Mouse (Mus musculus) left cerebral cortex, postnatal 14 days (tissue): ENCODE measurements around the gene Rnft1. TPM values are rescaled to one million over a fixed set of nuclear protein-coding genes. Genes with fewer than 3 reads are reported as not detected.
"Not testable (repeated sequence)": the region's sequence is repeated elsewhere in the genome, so short reads cannot be mapped to it uniquely, and the experiment has no call there.

Experiments
- DNase-seq, 2 experiments: peaks; one replicate each; pipeline ENCODE4 v3.0.0; 2021 to 2022; ENCODE audit warnings: low spot score in 2 of 2, mixed read lengths in 1 of 2
- intact Hi-C: fragments of 180-260 bp; cut with DNase I; formaldehyde crosslinking; loops from one replicate; pipeline ENCODE4 v1.15.1; 2025
- long read RNA-seq, 2 experiments: library from polyadenylated mRNA; stranded (forward); transcript quantifications; one replicate each; pipeline ENCODE4 v2.0.0; 2021
- total RNA-seq, 2 experiments: library from RNA; stranded (reverse); gene quantifications; 2 replicates each; pipeline ENCODE4 v1.2.3; 2021

Rnft1 gene
- total RNA-seq: 10 to 100 TPM; 24.4 to 25.3 TPM
- long read RNA-seq, experiment 1, full-length matches to known transcripts: 16 of 19 reads
- long read RNA-seq, experiment 1, partial matches to known transcripts: 3 of 19 reads
- long read RNA-seq, experiment 1, other reads (novel, unspliced or antisense): 0 of 19 reads
- long read RNA-seq, experiment 2, full-length matches to known transcripts: 22 of 38 reads
- long read RNA-seq, experiment 2, partial matches to known transcripts: 10 of 38 reads
- long read RNA-seq, experiment 2, other reads (novel, unspliced or antisense): 6 of 38 reads

- intact Hi-C loops: no loop called here
- peak; percentile 97 for DNase-seq
Observed at GRCm38 (mm10) chr11:86484101-86484868, at the start of gene Rnft1. TSS of gene Rnft1 (plus strand) at chr11:86484657.

DNA sequence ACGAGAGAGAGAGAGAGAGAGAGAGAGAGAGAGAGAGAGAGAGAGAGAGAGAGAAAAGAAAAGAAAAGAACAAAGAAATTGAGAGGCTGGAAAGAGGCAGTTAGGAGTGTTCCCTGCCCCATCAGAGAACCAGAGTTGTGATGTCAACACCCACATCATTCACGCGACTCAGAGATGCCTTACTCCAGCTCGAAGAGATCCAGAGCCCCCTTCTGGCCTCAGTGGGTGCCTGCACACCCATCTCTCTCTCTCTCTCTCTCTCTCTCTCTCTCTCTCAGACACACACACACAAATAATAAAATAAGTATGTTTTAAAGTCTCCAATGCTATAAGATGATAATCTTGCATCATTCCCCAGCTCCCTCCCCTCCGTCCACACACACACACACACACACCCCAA, 47.6 kb upstream of the Rnft1 start:
- DNase-seq: peak; percentile 32 to 48
- intact Hi-C loops: loop anchor here (5.0 to 10.0 kb wide), 2 partner anchors 80 to 182 kb away; partner anchors contain the start of genes Ints2 and Med13

DNA sequence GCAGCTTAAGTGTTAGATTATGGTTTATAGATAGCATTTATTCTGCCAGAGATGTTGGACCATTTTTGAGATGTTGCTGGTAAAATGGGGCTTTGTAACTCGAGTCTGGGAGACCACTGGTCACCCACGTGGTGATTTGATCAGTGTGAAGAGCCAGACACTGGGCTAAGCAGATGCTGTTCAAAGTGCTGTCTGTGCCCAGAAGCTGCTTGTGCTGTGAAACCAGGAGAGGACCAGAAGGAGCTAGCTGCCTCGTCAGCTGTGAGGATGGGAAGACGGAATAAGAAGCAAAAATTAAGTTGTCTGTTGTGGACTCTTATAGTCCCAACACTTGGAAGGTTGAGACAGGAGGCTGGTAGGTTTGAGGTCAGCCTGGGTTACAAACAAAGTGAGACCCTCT, 46.2 kb upstream of the Rnft1 start:
- intact Hi-C loops: loop anchor here (5.0 to 10.0 kb wide), 2 partner anchors 81 to 183 kb away; partner anchors contain the start of genes Ints2 and Med13
- peak; percentile 31 to 65 for DNase-seq

DNA sequence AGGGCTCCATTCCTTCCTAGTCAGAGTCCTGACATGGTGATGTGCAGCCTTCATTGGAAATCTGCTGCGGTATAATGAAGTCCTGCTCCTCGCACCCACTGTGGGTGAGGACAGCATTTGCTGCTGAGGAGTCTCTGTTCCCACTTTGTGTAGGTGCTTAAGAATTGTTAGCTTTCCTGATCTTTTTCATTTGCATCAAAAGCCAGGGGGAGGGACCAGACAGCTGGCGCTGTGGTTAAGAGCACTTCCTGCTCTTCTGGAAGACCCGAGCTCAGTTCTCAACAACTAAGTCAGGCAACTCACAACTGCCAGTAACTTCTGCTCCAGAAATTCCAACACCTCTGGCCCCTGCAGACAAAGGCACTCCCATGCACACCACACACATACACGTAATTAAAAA, 43.7 kb upstream of the Rnft1 start:
- intact Hi-C loops: no loop called here
- DNase-seq: no peak

DNA sequence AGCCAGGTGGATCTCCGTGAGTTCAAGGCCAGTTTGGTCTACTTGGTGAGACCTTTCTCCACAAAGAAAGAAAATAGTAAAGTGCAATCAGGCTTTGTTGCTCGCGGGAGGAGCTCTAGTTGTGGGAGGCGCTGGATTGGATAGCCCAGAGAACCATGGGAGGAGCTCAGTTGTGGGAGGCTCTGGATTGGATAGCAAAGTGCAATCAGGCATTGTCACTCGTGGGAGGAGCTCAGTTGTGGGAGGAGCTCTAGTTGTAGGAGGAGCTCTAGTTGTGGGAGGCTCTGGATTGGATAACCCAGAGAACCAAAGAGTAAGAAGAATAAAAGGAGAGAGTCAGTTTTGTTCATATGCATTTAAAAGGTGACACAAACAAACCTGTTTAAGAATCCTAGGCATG, 30.5 kb upstream of the Rnft1 start:
- intact Hi-C loops: no loop called here
- DNase-seq: no peak

- peak in 1 of 2 experiments; percentile 18 for DNase-seq
- intact Hi-C loops: no loop called here
Observed at GRCm38 (mm10) chr11:86457545-86457944, 26.9 kb upstream of the Rnft1 start.

GRCm38 (mm10) chr11:86458866-86459265, 25.6 kb upstream of the Rnft1 start:
- DNase-seq: no peak
- intact Hi-C loops: no loop called here

- no peak for DNase-seq
- intact Hi-C loops: no loop called here
Observed at GRCm38 (mm10) chr11:86462579-86462978, 21.9 kb upstream of the Rnft1 start.

GRCm38 (mm10) chr11:86464275-86464674, 20.2 kb upstream of the Rnft1 start:
- DNase-seq: peak; percentile 71 to 78

GRCm38 (mm10) chr11:86468345-86468744, 16.1 kb upstream of the Rnft1 start:
- intact Hi-C loops: no loop called here
- no peak for DNase-seq

More at GRCm38 (mm10) chr11:86464275-86464674, 20.2 kb upstream of the Rnft1 start:
- intact Hi-C loops: not testable (repeated sequence)

- DNase-seq: no peak
- intact Hi-C loops: no loop called here
Observed at GRCm38 (mm10) chr11:86468971-86469370, 15.5 kb upstream of the Rnft1 start.

- DNase-seq: peak in 1 of 2 experiments; percentile 55
- intact Hi-C loops: no loop called here
Observed at GRCm38 (mm10) chr11:86471785-86472184, 12.7 kb upstream of the Rnft1 start.

- intact Hi-C loops: no loop called here
- peak; percentile 30 to 60 for DNase-seq
Observed at GRCm38 (mm10) chr11:86472771-86473171, 11.7 kb upstream of the Rnft1 start.

- intact Hi-C loops: no loop called here
Observed at GRCm38 (mm10) chr11:86473576-86473975, 10.9 kb upstream of the Rnft1 start.

DNA sequence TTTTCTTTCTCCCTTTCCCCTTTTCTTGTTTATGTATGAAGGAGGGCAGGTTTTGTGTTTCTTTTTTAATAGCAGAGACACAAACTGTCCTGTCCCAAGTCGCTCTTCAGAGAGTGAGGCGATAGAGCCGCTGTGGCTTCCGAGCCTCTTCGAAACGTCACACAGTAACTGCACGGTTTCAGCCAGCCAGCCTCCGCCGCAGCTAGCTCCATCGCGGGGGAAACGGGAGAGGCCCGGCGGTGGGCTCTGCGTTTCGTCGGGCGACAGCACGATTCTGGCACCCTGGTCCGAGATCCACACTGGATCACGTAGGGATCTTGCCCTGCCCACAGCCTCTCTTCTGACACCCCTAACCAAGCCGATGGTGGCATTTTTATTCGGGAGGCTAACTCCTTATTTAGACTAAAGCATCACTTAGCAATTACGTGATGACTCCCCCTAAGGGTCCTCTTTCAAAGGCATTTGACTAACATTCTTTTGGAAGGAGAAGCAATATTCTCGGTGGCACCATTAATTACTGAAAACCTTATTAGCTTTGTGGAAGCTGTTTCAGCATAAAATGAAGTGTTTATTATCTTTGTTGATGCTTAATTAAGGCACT, 553 bp downstream of the Rnft1 start:
- intact Hi-C loops: no loop called here
- DNase-seq: peak; percentile 50 to 57

More at GRCm38 (mm10) chr11:86473576-86473975, 10.9 kb upstream of the Rnft1 start:
- DNase-seq: peak in 1 of 2 experiments; percentile 9

DNA sequence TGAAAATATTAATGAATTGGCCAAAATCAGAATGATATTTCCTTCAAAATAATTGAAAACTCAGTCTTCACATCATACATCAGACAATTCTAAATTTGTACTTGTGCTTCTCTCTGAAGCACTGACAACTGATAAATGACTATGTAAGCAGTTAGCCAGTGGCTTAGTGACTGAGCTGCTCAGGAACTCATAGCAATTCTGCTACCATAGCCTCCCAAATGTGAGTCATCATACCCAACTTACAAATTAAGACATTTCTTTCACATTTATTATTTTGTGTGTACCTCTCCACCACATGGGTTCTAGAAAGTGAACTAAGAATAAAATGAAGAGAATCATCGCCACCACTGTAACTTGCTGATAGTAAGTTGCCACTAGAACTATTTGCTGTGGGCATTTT, 6.3 kb downstream of the Rnft1 start:
- no peak for DNase-seq
- intact Hi-C loops: no loop called here

- intact Hi-C loops: no loop called here
- DNase-seq: no peak
Observed at GRCm38 (mm10) chr11:86497356-86497755, 12.9 kb downstream of the Rnft1 start.

- no peak for DNase-seq
- intact Hi-C loops: no loop called here
Observed at GRCm38 (mm10) chr11:86497908-86498307, 13.5 kb downstream of the Rnft1 start.

DNA sequence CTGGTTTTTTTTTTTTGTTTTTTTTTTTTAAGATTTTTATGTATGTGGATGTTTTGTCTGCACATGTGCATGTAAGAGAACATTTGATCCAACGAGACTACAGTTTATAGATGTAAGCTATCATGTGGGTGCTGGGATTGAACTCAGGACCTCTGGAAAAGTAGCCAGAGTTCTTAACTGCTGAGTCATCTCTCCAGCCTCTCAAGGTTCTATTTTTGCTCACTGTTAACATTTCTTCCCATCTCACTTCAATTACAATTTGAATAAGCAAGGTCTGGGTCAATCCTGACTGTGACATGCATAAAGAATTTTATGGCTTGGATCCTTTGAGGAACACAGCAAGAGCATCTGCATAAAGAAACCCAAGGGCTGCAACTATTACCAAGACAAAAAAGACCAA, 16.3 kb downstream of the Rnft1 start:
- intact Hi-C loops: no loop called here
- DNase-seq: no peak

GRCm38 (mm10) chr11:86503121-86503520, 18.7 kb downstream of the Rnft1 start:
- intact Hi-C loops: no loop called here
- DNase-seq: no peak
